Mouse (Mus musculus) midbrain, embryonic 14.5 days (tissue): Measurements from ENCODE around the gene Gm11034. TPM values are rescaled to one million over a fixed set of nuclear protein-coding genes. Genes with fewer than 3 reads are reported as not detected.

Experiments used
- ATAC-seq: fragments of 200-750 bp; cut with Nextera tagmentation; 2 replicates; pipeline ENCODE4 v1.8.0; 2017; ENCODE audit warnings: moderate number of reproducible peaks, moderate library complexity; ENCODE audit not compliant: low FRiP score, low TSS enrichment
- DNase-seq: peaks from one replicate; pipeline ENCODE4 v3.0.0-alpha.2; 2015
- H3K27ac ChIP-seq: fragments of 300-500 bp; sonication (generic); replicated peaks from 2 replicates; pipeline ENCODE4 v1.5.1; 2014; ENCODE audit warnings: mild to moderate bottlenecking, low read depth, low read length, moderate library complexity
- H3K27me3 ChIP-seq: fragments of 300-500 bp; sonication (generic); 2 replicates; pipeline ENCODE4 v1.6.1; 2014; ENCODE audit warnings: low read length, control low read depth, mixed read lengths; ENCODE audit not compliant: control insufficient read depth, insufficient read depth
- H3K36me3 ChIP-seq: fragments of 300-500 bp; sonication (generic); 2 replicates; pipeline ENCODE4 v1.6.1; 2014; ENCODE audit warnings: low read length, control low read depth; ENCODE audit not compliant: control insufficient read depth, insufficient read depth
- H3K4me1 ChIP-seq: fragments of 300-500 bp; sonication (generic); 2 replicates; pipeline ENCODE4 v1.6.1; 2014; ENCODE audit warnings: mild to moderate bottlenecking, antibody characterized with exemption, low read length, control low read depth; ENCODE audit not compliant: control insufficient read depth, insufficient read depth
- H3K4me2 ChIP-seq: fragments of 300-500 bp; sonication (generic); 2 replicates; pipeline ENCODE4 v1.6.1; 2014; ENCODE audit warnings: mild to moderate bottlenecking, low read length, moderate library complexity
- H3K4me3 ChIP-seq: fragments of 300-500 bp; sonication (generic); replicated peaks from 2 replicates; pipeline ENCODE4 v1.5.1; 2014; ENCODE audit warnings: low read depth, low read length
- H3K9ac ChIP-seq: fragments of 300-500 bp; sonication (generic); replicated peaks from 2 replicates; pipeline ENCODE4 v1.6.1; 2014; ENCODE audit warnings: mild to moderate bottlenecking, low read length, moderate library complexity
- H3K9me3 ChIP-seq: fragments of 300-500 bp; sonication (generic); 2 replicates; pipeline ENCODE4 v1.6.1; 2016; ENCODE audit warnings: low read length, control low read depth, mixed read lengths; ENCODE audit not compliant: control insufficient read depth
- WGBS: fragments of 180-500 bp; shearing (Covaris S2); extraction: QIAGEN DNeasy Blood & Tissue Kit; methylation state at CpG from one replicate; pipeline ENCODE4 v1.1.7; 2014; 5-methylcytosine and 5-hydroxymethylcytosine counted together
- polyA plus RNA-seq: library from polyadenylated mRNA; unstranded; fragments of >200 nt; fragmentation: Nextera tagmentation; extraction: Ambion mirVana; gene quantifications from 2 replicates; pipeline ENCODE4 v1.2.1, GENCODE M21; 2014

Gene Gm11034
- not detected in 2 replicates for polyA plus RNA-seq

DNA sequence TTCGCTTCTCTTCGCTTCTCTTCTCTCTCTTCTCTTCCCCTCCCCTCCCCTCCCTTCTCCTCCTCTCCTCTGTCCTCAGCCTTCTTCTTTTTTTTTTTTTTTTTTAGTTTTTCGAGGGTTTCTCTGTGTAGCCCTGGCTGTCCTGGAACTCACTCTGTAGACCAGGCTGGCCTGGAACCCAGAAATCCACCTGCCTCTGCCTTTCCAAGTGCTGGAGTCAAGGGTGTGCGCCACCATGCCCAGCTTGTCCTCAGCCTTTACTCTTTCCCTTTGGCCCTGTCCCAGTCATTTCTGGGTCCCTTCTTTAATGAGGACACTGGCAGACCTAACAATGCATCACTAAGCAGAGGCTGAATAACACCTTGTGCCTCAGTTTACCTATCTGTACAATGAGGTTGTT is at the start of gene Gm11034:
Gm11034 (minus strand) TSS at position 101 of the 400 bp plus-strand sequence.
- no peak within 1 kb of the TSS for H3K27ac ChIP-seq
- ATAC-seq: no peak
- H3K4me3 ChIP-seq: no peak within 1 kb of the TSS
- no peaks in the 10 kb centered on the region for H3K9me3 ChIP-seq
- no peaks in the 10 kb centered on the region for H3K36me3 ChIP-seq
- no peaks in the 10 kb centered on the region for H3K27me3 ChIP-seq
- 82% methylated on average over 4 of the region's 4 CpGs for WGBS
- no peak within 1 kb of the TSS for H3K4me2 ChIP-seq
- no peaks in the 10 kb centered on the region for H3K4me1 ChIP-seq
- H3K9ac ChIP-seq: no peak within 1 kb of the TSS
- no peak for DNase-seq

DNA sequence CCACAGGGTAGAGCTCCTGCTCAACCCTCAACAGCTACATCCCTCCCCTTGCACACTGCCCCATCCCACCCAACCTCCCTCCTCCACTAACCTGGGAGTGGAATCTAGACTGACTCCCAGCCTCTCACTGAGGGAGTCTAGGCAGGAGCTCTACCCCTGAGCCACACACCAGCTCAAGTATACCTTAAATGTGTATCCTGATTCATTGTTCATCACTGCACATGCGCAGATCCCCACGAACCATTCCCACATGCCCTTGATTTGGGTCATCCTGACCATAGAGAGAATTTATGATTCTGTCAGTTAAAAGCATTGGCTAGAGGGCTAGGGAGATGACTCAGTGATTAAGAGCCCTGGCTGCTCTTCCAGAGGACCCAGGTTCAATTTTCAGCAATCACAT is 49.3 kb upstream of the Gm11034 start:
- no peak overlapping the region for H3K9ac ChIP-seq
- H3K36me3 ChIP-seq: no peaks in the 10 kb centered on the region
- H3K4me2 ChIP-seq: no peak overlapping the region
- 97% methylated on average over 2 of the region's 2 CpGs for WGBS
- ATAC-seq: no peak
- H3K9me3 ChIP-seq: no peaks in the 10 kb centered on the region
- H3K27me3 ChIP-seq: no peaks in the 10 kb centered on the region
- H3K27ac ChIP-seq: no peak overlapping the region
- H3K4me3 ChIP-seq: no peak overlapping the region
- no peak for DNase-seq
- H3K4me1 ChIP-seq: no peaks in the 10 kb centered on the region

DNA sequence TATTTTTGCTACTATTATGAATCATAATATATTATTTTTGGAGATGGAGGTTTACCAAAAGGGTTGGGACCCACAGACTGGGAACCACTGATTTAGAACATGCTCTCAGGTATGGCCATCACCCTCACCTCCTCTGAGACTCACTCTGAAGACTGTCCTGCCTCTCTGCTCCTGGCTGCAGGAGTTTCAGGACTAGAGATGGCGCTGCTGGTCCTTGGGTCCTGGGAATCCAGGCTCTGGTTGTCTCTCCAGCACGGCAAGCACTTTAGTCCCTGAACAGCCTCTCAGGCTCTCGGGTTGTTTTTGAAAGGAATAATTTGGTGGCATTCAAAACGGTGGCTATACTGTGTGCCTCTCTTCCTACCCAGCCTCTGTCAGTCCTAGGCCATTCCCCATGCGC is 48.4 kb upstream of the Gm11034 start:
- Histone ChIP-seq H3K36me3 (peaks cover 3% of the 10 kb centered on the region; the same call in 1 of the 2 replicates), H3K27me3 (no peaks in the 10 kb centered on the region), H3K27ac (no peak overlapping the region), H3K9me3 (no peaks in the 10 kb centered on the region), H3K4me1 (no peaks in the 10 kb centered on the region), H3K4me2 (no peak overlapping the region), H3K9ac (no peak overlapping the region), H3K4me3 (no peak overlapping the region)
- 48% methylated on average over 5 of the region's 5 CpGs for WGBS
- ATAC-seq (no peak), DNase-seq (peak; percentile 16)

DNA sequence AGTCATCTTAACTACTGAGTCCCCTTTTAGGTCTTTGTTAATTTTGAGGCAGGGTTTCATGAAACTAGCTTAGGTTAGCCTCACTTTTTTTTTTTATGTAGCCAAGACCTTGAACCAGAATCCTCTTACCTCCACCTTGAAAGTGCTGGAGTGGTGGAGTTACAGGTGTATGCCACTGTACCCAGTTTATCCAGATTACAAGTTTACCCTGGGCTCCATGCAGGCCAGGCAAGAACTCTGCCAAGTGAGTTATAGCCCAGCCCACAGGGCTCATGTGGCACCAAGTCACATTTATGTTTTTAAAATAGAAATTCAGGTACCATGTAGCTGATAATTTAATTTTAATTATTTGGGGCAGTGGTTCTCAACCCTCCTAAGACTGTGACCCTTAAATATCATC is 48.0 kb upstream of the Gm11034 start:
- no peak overlapping the region for H3K4me2 ChIP-seq
- H3K27ac ChIP-seq: no peak overlapping the region
- H3K4me1 ChIP-seq: no peaks in the 10 kb centered on the region
- no peaks in the 10 kb centered on the region for H3K9me3 ChIP-seq
- H3K9ac ChIP-seq: no peak overlapping the region
- no peaks in the 10 kb centered on the region for H3K27me3 ChIP-seq
- DNase-seq: no peak
- no peak for ATAC-seq
- H3K36me3 ChIP-seq: peaks cover 6% of the 10 kb centered on the region; the same call in 1 of the 2 replicates
- H3K4me3 ChIP-seq: no peak overlapping the region

DNA sequence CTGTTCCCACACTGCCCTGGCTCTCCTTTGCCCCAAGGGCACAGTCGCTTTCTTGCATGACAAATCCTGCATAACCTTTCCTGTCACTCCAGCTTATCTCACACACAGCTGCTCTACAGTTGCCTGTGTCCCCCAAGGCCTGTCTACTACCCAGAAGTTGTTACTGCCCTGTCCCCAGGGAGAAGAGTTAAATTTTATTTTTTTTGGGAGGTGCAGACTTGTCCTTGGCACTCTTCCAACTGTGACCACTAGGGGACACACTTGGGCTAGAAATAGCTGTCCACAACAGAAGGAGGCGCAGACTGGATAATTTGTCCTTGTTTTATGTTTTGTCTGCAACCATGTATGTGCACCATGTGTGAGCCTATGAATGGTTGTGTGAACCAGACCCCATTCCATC is 47.6 kb upstream of the Gm11034 start:
- no peak overlapping the region for H3K4me2 ChIP-seq
- no peaks in the 10 kb centered on the region for H3K27me3 ChIP-seq
- no peaks in the 10 kb centered on the region for H3K9me3 ChIP-seq
- H3K36me3 ChIP-seq: peaks cover 7% of the 10 kb centered on the region
- 28% methylated on average over 2 of the region's 2 CpGs for WGBS
- H3K4me1 ChIP-seq: no peaks in the 10 kb centered on the region
- peak; percentile 85 for DNase-seq
- no peak overlapping the region for H3K9ac ChIP-seq
- H3K4me3 ChIP-seq: no peak overlapping the region
- no peak overlapping the region for H3K27ac ChIP-seq
- peak; percentile 68 for ATAC-seq

DNA sequence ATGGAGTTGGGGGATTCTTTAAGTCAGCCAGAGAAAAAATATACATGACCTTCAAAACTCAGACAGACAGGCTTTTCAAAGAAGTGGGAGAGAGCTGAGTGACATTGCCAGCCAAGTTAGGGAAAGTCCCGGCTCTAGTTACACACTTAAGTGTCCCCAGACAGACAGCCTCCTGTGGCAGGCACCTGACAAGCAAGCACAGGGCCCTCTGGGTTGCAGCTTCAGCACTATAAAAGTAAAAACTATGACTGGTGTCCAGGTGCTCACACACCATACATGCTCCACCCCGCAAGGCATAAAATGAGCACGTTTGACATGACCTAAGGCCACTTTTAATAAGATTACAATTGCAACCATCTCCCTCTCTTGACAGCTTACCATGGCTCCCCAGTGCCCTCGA is 47.1 kb upstream of the Gm11034 start:
- no peak overlapping the region for H3K4me3 ChIP-seq
- WGBS: 55% methylated on average over 4 of the region's 4 CpGs
- no peak for ATAC-seq
- no peak overlapping the region for H3K9ac ChIP-seq
- no peaks in the 10 kb centered on the region for H3K4me1 ChIP-seq
- no peaks in the 10 kb centered on the region for H3K27me3 ChIP-seq
- H3K27ac ChIP-seq: no peak overlapping the region
- no peaks in the 10 kb centered on the region for H3K9me3 ChIP-seq
- no peak overlapping the region for H3K4me2 ChIP-seq
- H3K36me3 ChIP-seq: peaks cover 12% of the 10 kb centered on the region
- DNase-seq: no peak

DNA sequence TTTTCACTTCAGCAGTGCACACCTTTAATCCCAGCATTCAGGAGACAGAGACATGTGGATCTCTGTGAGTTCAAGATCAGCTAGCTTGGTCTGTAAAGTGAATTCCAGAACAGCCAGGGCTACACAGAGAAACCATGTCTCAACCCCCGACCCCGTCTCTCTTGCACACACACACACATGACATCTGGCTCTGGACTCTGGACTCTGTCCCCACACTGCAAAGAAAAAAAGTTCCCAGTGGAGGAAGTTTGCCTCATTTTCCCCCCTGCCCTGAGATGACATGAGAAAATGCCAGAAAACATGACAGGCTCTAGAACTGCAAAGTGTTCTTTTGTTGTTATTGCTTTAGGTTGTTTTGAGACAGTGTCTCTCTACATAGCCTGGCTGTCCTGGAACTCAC is 46.4 kb upstream of the Gm11034 start:
- 77% methylated on average over 2 of the region's 2 CpGs for WGBS
- Histone ChIP-seq H3K4me1 (no peaks in the 10 kb centered on the region), H3K27ac (no peak overlapping the region), H3K36me3 (peaks cover 19% of the 10 kb centered on the region), H3K4me2 (no peak overlapping the region), H3K4me3 (no peak overlapping the region), H3K27me3 (no peaks in the 10 kb centered on the region), H3K9me3 (no peaks in the 10 kb centered on the region), H3K9ac (no peak overlapping the region)
- no peak for ATAC-seq
- no peak for DNase-seq

DNA sequence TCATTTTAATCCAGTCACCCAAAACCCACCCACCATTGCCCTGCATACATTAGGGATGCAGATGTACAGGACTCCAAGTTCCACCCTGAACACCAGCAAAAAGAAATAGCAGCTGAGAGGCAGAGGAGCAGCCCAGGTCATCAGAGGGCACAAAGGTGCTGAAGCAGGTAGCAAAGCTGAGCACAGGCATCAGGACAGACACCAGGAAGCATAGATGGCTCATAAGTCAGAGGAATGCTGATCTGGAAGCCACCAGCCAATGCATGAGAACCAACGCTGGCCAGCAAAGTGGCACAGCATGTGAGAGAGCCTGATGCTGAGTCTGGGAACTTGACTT is 44.4 kb upstream of the Gm11034 start:
- ATAC-seq (no peak), DNase-seq (no peak)
- Histone ChIP-seq H3K27ac (no peak overlapping the region), H3K4me3 (no peak overlapping the region), H3K4me2 (no peak overlapping the region), H3K9me3 (no peaks in the 10 kb centered on the region), H3K36me3 (peaks cover 38% of the 10 kb centered on the region), H3K9ac (no peak overlapping the region), H3K27me3 (no peaks in the 10 kb centered on the region), H3K4me1 (no peaks in the 10 kb centered on the region)
- 100% methylated on average over 1 of the region's 1 CpGs for WGBS

DNA sequence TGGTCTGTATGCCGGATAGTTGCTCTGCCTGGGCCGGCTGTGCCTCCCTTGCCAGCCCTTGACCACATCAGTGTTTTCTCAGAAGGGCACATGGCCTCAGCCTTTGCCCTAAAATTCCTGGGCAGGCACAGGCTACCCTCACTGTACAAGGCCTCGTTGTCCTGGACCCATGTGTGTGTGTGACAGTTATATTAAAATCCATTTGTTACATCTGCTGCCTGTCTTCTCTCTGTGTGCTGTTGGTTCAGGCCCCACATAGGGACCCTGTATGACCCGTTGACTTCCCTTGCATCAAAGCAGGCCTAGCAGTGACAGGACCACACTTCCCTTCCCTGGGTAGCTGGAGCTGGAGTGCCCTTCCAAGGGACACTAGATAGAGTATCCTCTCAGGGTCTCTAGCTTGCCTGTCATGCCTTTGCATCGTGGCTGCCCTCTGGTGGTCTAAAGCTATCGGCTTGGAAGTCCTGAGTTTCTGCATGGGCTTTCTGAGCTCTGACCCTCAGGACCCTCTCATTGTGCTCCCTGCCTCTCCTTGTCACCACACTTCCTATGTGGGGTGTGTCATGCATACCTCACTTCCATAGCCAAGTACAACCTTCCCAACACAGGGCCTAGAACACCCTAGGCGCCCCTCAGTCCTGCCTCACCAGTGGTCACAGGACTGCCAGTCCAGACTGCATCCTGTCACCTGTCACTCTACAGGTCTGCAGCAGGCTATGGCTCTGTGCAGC is 43.9 kb upstream of the Gm11034 start:
- 55% methylated on average over 7 of the region's 7 CpGs for WGBS
- ATAC-seq: 0 out of 2 replicates have a peak, but pooled peaks have one; percentile 15
- no peak overlapping the region for H3K4me2 ChIP-seq

More for the DNA sequence above, 43.9 kb upstream of the Gm11034 start:
- Histone ChIP-seq H3K27me3 (no peaks in the 10 kb centered on the region), H3K36me3 (peaks cover 44% of the 10 kb centered on the region), H3K4me3 (no peak overlapping the region), H3K27ac (no peak overlapping the region), H3K4me1 (no peaks in the 10 kb centered on the region), H3K9me3 (no peaks in the 10 kb centered on the region), H3K9ac (no peak overlapping the region)
- peak; percentile 74 for DNase-seq
